Mouse (Mus musculus): ENCODE measurements around the gene Cdh6. TPM values are rescaled to one million over a fixed set of nuclear protein-coding genes. Genes with fewer than 3 reads are reported as not detected.

The Cdh6 gene
- polyA plus RNA-seq, 1 experiment = 7.5 TPM

- Histone ChIP-seq H3K4me3 (ENCODE audit: insufficient read depth, low read length) (no peak overlapping the region), H3K4me1 (ENCODE audit: control insufficient read depth, insufficient read depth, low read length) (no peaks in the 10 kb centered on the region; the same call in 1 of the 2 replicates), H3K27ac (ENCODE audit: insufficient read depth, low read length) (no peak overlapping the region)
- TF ChIP-seq POLR2A (IDR thresholded peaks at IDR 0.05; ENCODE audit: extremely low read depth, insufficient read depth, low read length) = no peak
- no peak for TF ChIP-seq CTCF (IDR thresholded peaks at IDR 0.05; ENCODE audit: extremely low read depth, insufficient read depth, low read length)
These were observed 139.0 kb downstream of the Cdh6 start for GRCm38 (mm10) chr15:13034436-13034835.

DNA sequence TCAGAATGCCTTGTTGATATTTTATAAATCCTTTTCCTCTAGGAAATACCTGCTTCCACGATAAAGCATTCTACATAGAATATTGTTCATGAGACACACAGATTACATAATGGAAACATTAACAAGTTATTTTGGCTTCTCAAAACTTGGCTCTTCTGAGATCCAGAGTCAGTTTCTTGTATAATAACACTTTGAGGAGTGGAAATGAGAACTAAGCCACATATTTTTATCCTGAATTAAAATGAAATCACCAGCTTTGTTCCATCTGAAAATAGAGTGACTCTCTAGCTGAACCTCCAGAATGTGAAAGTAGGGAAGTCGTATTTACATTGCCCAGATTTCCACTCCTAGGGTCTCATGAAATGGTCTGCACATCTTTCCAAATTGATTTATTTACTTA, 142.8 kb downstream of the Cdh6 start:
- no peak for TF ChIP-seq POLR2A (IDR thresholded peaks at IDR 0.05; ENCODE audit: extremely low read depth, insufficient read depth, low read length)
- TF ChIP-seq CTCF (IDR thresholded peaks at IDR 0.05; ENCODE audit: extremely low read depth, insufficient read depth, low read length) = no peak
- Histone ChIP-seq H3K4me3 (ENCODE audit: insufficient read depth, low read length) (no peak overlapping the region), H3K27ac (ENCODE audit: insufficient read depth, low read length) (no peak overlapping the region), H3K4me1 (ENCODE audit: control insufficient read depth, insufficient read depth, low read length) (no peaks in the 10 kb centered on the region; the same call in 1 of the 2 replicates)

GRCm38 (mm10) chr15:13027513-13027912, 146.0 kb downstream of the Cdh6 start:
- no peak overlapping the region for H3K4me3 ChIP-seq (ENCODE audit: insufficient read depth, low read length)
- no peaks in the 10 kb centered on the region; the same call in 1 of the 2 replicates for H3K4me1 ChIP-seq (ENCODE audit: control insufficient read depth, insufficient read depth, low read length)
- TF ChIP-seq CTCF (IDR thresholded peaks at IDR 0.05; ENCODE audit: extremely low read depth, insufficient read depth, low read length) (no peak), POLR2A (IDR thresholded peaks at IDR 0.05; ENCODE audit: extremely low read depth, insufficient read depth, low read length) (no peak)
- H3K27ac ChIP-seq (ENCODE audit: insufficient read depth, low read length) = no peak overlapping the region

DNA sequence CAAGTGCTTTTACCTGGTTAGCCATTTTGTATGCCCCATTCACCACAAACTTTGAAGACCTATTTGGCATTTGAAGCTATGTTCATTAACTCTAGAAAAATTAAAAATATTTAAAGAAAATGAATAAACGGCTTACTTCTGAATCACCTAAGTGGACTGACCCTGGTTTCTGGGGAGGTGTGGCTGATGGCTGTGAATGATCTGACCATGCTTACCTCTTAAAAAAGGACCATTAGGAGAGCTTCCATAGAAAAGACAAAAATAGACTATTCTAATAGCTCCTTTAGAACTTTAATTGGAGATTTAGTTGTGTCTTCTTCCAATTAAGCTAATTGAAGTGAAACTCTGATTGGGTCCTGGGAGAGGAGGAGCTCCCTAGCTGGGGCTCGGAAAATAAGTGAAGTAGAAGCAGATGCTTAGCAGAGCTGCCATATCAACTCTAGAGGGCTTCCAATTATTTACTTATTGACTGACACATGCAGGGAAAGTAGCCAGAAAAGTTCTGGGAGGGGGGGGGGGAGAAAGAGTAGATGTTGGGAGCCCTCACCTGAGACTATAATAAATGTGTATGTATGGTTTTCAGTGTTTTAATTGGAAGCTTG, 156.6 kb downstream of the Cdh6 start:
- Histone ChIP-seq H3K4me3 (ENCODE audit: insufficient read depth, low read length) (no peak overlapping the region), H3K27ac (ENCODE audit: insufficient read depth, low read length) (no peak overlapping the region), H3K4me1 (ENCODE audit: control insufficient read depth, insufficient read depth, low read length) (no peaks in the 10 kb centered on the region)
- TF ChIP-seq CTCF (IDR thresholded peaks at IDR 0.05; ENCODE audit: extremely low read depth, insufficient read depth, low read length) (no peak), POLR2A (IDR thresholded peaks at IDR 0.05; ENCODE audit: extremely low read depth, insufficient read depth, low read length) (no peak)

- H3K4me1 ChIP-seq (ENCODE audit: control insufficient read depth, insufficient read depth, low read length) = no peaks in the 10 kb centered on the region
- H3K4me3 ChIP-seq (ENCODE audit: insufficient read depth, low read length) = no peak overlapping the region
- H3K27ac ChIP-seq (ENCODE audit: insufficient read depth, low read length) = no peak overlapping the region
- TF ChIP-seq CTCF (IDR thresholded peaks at IDR 0.05; ENCODE audit: extremely low read depth, insufficient read depth, low read length) (no peak), POLR2A (IDR thresholded peaks at IDR 0.05; ENCODE audit: extremely low read depth, insufficient read depth, low read length) (no peak)
These were observed 164.7 kb downstream of the Cdh6 start for GRCm38 (mm10) chr15:13008803-13009202.

- Histone ChIP-seq H3K4me1 (ENCODE audit: control insufficient read depth, insufficient read depth, low read length) (no peaks in the 10 kb centered on the region), H3K4me3 (ENCODE audit: insufficient read depth, low read length) (no peak overlapping the region), H3K27ac (ENCODE audit: insufficient read depth, low read length) (no peak overlapping the region)
- TF ChIP-seq POLR2A (IDR thresholded peaks at IDR 0.05; ENCODE audit: extremely low read depth, insufficient read depth, low read length) (no peak), CTCF (IDR thresholded peaks at IDR 0.05; ENCODE audit: extremely low read depth, insufficient read depth, low read length) (no peak)
These were observed 167.5 kb downstream of the Cdh6 start for GRCm38 (mm10) chr15:13005934-13006333.

DNA sequence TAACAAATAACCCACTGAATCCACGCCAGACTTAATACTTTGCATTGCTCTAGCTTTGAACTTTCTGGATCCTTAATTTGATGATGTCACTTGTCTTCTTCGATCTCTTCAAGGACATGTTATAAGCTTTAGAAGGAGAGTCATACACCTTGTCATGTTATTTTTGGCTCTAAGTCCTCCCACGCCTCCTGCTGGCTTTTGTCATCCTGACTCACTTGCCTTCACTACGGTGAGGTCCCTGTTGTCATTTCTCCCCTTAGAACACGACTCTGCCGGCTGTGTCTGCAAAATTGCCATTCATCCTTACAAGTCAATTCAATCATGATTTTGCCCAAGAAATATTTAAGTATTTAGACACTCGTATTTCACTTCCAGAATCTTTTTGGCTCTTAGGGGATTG, 171.9 kb downstream of the Cdh6 start:
- no peak for TF ChIP-seq CTCF (IDR thresholded peaks at IDR 0.05; ENCODE audit: extremely low read depth, insufficient read depth, low read length)
- TF ChIP-seq POLR2A (IDR thresholded peaks at IDR 0.05; ENCODE audit: extremely low read depth, insufficient read depth, low read length) = no peak
- H3K4me3 ChIP-seq (ENCODE audit: insufficient read depth, low read length) = no peak overlapping the region
- H3K4me1 ChIP-seq (ENCODE audit: control insufficient read depth, insufficient read depth, low read length) = no peaks in the 10 kb centered on the region

DNA sequence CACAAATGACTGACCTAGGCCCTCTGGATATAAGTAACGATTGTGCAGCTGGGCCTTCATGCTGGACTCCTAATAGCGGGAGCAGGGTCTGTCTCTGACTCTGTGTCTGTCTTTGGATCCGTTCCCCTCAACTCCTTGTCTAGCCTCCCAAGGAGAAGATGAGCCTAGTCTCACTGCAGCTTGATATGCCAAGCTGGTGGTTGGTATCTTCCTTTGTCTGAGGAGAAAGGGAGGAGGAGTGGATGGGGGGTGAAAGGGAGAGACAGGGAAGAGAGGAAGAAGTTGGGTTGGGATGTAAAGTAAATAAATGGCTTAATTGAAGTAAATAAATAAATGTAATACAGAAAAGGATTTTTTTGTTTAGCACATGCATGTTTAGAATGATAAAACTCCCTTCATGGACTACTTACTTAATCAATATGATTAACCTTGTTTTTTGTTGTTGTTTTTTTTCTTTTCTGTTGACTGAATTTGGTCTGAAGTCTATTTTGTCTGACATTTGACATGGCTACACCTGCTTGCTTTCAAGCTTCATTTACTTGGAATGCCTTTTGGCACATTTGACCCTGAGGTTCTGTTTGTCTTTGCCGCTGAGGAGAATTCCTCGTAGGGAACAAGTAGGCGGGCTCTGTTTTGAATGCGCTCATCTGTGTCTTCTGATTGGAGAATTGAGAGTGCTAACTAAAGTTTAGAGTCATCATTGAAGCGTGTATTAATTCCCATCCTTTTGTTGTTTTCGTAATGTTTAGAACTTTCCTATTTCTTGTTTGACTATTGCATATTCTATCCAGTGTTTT, 178.7 kb downstream of the Cdh6 start:
- no peak overlapping the region for H3K4me3 ChIP-seq (ENCODE audit: insufficient read depth, low read length)
- H3K27ac ChIP-seq (ENCODE audit: insufficient read depth, low read length) = no peak overlapping the region
- no peaks in the 10 kb centered on the region for H3K4me1 ChIP-seq (ENCODE audit: control insufficient read depth, insufficient read depth, low read length)
- no peak for TF ChIP-seq POLR2A (IDR thresholded peaks at IDR 0.05; ENCODE audit: extremely low read depth, insufficient read depth, low read length)
- no peak for TF ChIP-seq CTCF (IDR thresholded peaks at IDR 0.05; ENCODE audit: extremely low read depth, insufficient read depth, low read length)

More for the DNA sequence above, 171.9 kb downstream of the Cdh6 start:
- no peak overlapping the region for H3K27ac ChIP-seq (ENCODE audit: insufficient read depth, low read length)
